Mouse (Mus musculus): ENCODE results near the gene Shld2.

- TF ChIP-seq EP300 (IDR thresholded peaks at IDR 0.05; ENCODE audit: low read depth) (no peak), CTCF (IDR thresholded peaks at IDR 0.05; ENCODE audit: low read depth) (no peak)
Observed at GRCm38 (mm10) chr14:34341993-34342392, 31.7 kb upstream of the Shld2 start.

All from liver, postnatal 0 days (tissue).